Mouse (Mus musculus) limb, embryonic 10.5 days (tissue): ENCODE measurements at regions not wholly inside any gene's neighbourhood (a gene's known extent, or its start where the extent isn't known, plus 50 kb on each side); places are given as distances from the start of the nearest gene placed in this dataset.

Experiments
- DNase-seq: peaks from one replicate; pipeline ENCODE4 v3.0.0-alpha.2; 2017; ENCODE audit warnings: low spot score
- H3K27ac ChIP-seq: fragments of 300-500 bp; sonication (generic); 2 replicates; pipeline ENCODE4 v1.5.1; 2016; ENCODE audit warnings: mild to moderate bottlenecking
- H3K27me3 ChIP-seq: fragments of 300-500 bp; sonication (generic); 2 replicates; pipeline ENCODE4 v1.6.1; 2016; ENCODE audit warnings: low read depth, mild to moderate bottlenecking; ENCODE audit not compliant: poor library complexity, severe bottlenecking
- H3K36me3 ChIP-seq: fragments of 300-500 bp; sonication (generic); 2 replicates; pipeline ENCODE4 v1.6.1; 2016; ENCODE audit warnings: mild to moderate bottlenecking, moderate library complexity
- H3K4me1 ChIP-seq: fragments of 300-500 bp; sonication (generic); 2 replicates; pipeline ENCODE4 v1.6.1; 2016
- H3K4me3 ChIP-seq: fragments of 300-500 bp; sonication (generic); 2 replicates; pipeline ENCODE4 v1.5.1; 2016; ENCODE audit warnings: mild to moderate bottlenecking, moderate library complexity
- H3K9me3 ChIP-seq: fragments of 300-500 bp; sonication (generic); replicated peaks from 2 replicates; pipeline ENCODE4 v1.6.1; 2016; ENCODE audit warnings: mild to moderate bottlenecking
- WGBS: fragments of 180-500 bp; shearing (Covaris S2); methylation state at CpG from one replicate; pipeline ENCODE4 v1.1.7; 2016; 5-methylcytosine and 5-hydroxymethylcytosine counted together

- no peaks in the 10 kb centered on the region for H3K9me3 ChIP-seq
- no peaks in the 10 kb centered on the region for H3K4me1 ChIP-seq
- 82% methylated on average over 2 of the region's 2 CpGs for WGBS
- no peaks in the 10 kb centered on the region for H3K27me3 ChIP-seq
- no peak overlapping the region for H3K4me3 ChIP-seq
- no peak for DNase-seq
- H3K27ac ChIP-seq: no peak overlapping the region
- no peaks in the 10 kb centered on the region for H3K36me3 ChIP-seq
Measured at GRCm38 (mm10) chr7:75063816-75064215, 245.2 kb downstream of the Sv2b start.

GRCm38 (mm10) chr7:75050231-75050630 is 258.8 kb downstream of the Sv2b start:
- DNase-seq: no peak
- H3K27me3 ChIP-seq: no peaks in the 10 kb centered on the region
- WGBS: 93% methylated on average over 1 of the region's 1 CpGs
- no peaks in the 10 kb centered on the region for H3K9me3 ChIP-seq
- H3K36me3 ChIP-seq: no peaks in the 10 kb centered on the region
- H3K4me3 ChIP-seq: no peak overlapping the region
- no peaks in the 10 kb centered on the region for H3K4me1 ChIP-seq
- H3K27ac ChIP-seq: no peak overlapping the region

- Histone ChIP-seq H3K27ac (no peak overlapping the region), H3K4me1 (no peaks in the 10 kb centered on the region), H3K9me3 (no peaks in the 10 kb centered on the region), H3K27me3 (no peaks in the 10 kb centered on the region), H3K36me3 (no peaks in the 10 kb centered on the region), H3K4me3 (no peak overlapping the region)
- no peak for DNase-seq
- 89% methylated on average over 5 of the region's 5 CpGs for WGBS
Measured at GRCm38 (mm10) chr7:75049751-75050150, 259.3 kb downstream of the Sv2b start.

GRCm38 (mm10) chr7:75048822-75049221 is 260.2 kb downstream of the Sv2b start:
- no peaks in the 10 kb centered on the region for H3K4me1 ChIP-seq
- H3K4me3 ChIP-seq: no peak overlapping the region
- DNase-seq: no peak
- no peaks in the 10 kb centered on the region for H3K36me3 ChIP-seq
- H3K27me3 ChIP-seq: no peaks in the 10 kb centered on the region
- no peak overlapping the region for H3K27ac ChIP-seq
- H3K9me3 ChIP-seq: no peaks in the 10 kb centered on the region
- 86% methylated on average over 2 of the region's 2 CpGs for WGBS

GRCm38 (mm10) chr7:75047827-75048226 is 261.2 kb downstream of the Sv2b start:
- WGBS: 91% methylated on average over 3 of the region's 3 CpGs
- Histone ChIP-seq H3K4me1 (no peaks in the 10 kb centered on the region), H3K4me3 (no peak overlapping the region), H3K27ac (no peak overlapping the region), H3K9me3 (no peaks in the 10 kb centered on the region), H3K36me3 (no peaks in the 10 kb centered on the region), H3K27me3 (no peaks in the 10 kb centered on the region)
- DNase-seq: no peak

- H3K4me1 ChIP-seq: no peaks in the 10 kb centered on the region
- H3K27me3 ChIP-seq: no peaks in the 10 kb centered on the region
- WGBS: 97% methylated on average over 6 of the region's 6 CpGs
- H3K27ac ChIP-seq: no peak overlapping the region
- H3K4me3 ChIP-seq: no peak overlapping the region
- H3K9me3 ChIP-seq: no peaks in the 10 kb centered on the region
- no peak for DNase-seq
- H3K36me3 ChIP-seq: no peaks in the 10 kb centered on the region
Measured at GRCm38 (mm10) chr7:75040871-75041270, 268.2 kb downstream of the Sv2b start.

GRCm38 (mm10) chr7:75026191-75026590 is 282.9 kb downstream of the Sv2b start:
- Histone ChIP-seq H3K4me1 (no peaks in the 10 kb centered on the region), H3K4me3 (no peak overlapping the region), H3K36me3 (no peaks in the 10 kb centered on the region), H3K9me3 (no peaks in the 10 kb centered on the region), H3K27me3 (no peaks in the 10 kb centered on the region), H3K27ac (no peak overlapping the region)
- WGBS: 24% methylated on average over 2 of the region's 2 CpGs
- no peak for DNase-seq

GRCm38 (mm10) chr7:75021966-75022365 is 287.1 kb downstream of the Sv2b start:
- no peaks in the 10 kb centered on the region for H3K9me3 ChIP-seq
- H3K4me1 ChIP-seq: no peaks in the 10 kb centered on the region
- no peaks in the 10 kb centered on the region for H3K36me3 ChIP-seq
- DNase-seq: peak; percentile 46
- H3K27me3 ChIP-seq: no peaks in the 10 kb centered on the region
- WGBS: 46% methylated on average over 6 of the region's 6 CpGs
- H3K4me3 ChIP-seq: no peak overlapping the region
- H3K27ac ChIP-seq: no peak overlapping the region

GRCm38 (mm10) chr7:75018640-75019039 is 290.4 kb downstream of the Sv2b start:
- no peak for DNase-seq
- Histone ChIP-seq H3K27me3 (no peaks in the 10 kb centered on the region), H3K9me3 (no peaks in the 10 kb centered on the region), H3K4me1 (no peaks in the 10 kb centered on the region), H3K36me3 (no peaks in the 10 kb centered on the region), H3K4me3 (no peak overlapping the region), H3K27ac (no peak overlapping the region)
- 82% methylated on average over 7 of the region's 7 CpGs for WGBS

GRCm38 (mm10) chr7:75008481-75008880 is 300.6 kb downstream of the Sv2b start:
- no peaks in the 10 kb centered on the region for H3K27me3 ChIP-seq
- H3K9me3 ChIP-seq: no peaks in the 10 kb centered on the region
- no peaks in the 10 kb centered on the region for H3K4me1 ChIP-seq
- H3K4me3 ChIP-seq: no peak overlapping the region
- 82% methylated on average over 2 of the region's 2 CpGs for WGBS
- H3K36me3 ChIP-seq: no peaks in the 10 kb centered on the region
- DNase-seq: no peak
- H3K27ac ChIP-seq: no peak overlapping the region

GRCm38 (mm10) chr7:74990198-74990597 is 318.9 kb downstream of the Sv2b start:
- Histone ChIP-seq H3K27me3 (no peaks in the 10 kb centered on the region), H3K9me3 (no peaks in the 10 kb centered on the region), H3K36me3 (no peaks in the 10 kb centered on the region), H3K4me1 (no peaks in the 10 kb centered on the region), H3K4me3 (no peak overlapping the region), H3K27ac (no peak overlapping the region)
- WGBS: 83% methylated on average over 2 of the region's 2 CpGs
- no peak for DNase-seq

GRCm38 (mm10) chr7:74979479-74979878 is 329.6 kb downstream of the Sv2b start:
- H3K9me3 ChIP-seq: no peaks in the 10 kb centered on the region
- no peak overlapping the region for H3K4me3 ChIP-seq
- no peaks in the 10 kb centered on the region for H3K4me1 ChIP-seq
- no peaks in the 10 kb centered on the region for H3K27me3 ChIP-seq
- 56% methylated on average over 2 of the region's 2 CpGs for WGBS
- no peak for DNase-seq
- no peak overlapping the region for H3K27ac ChIP-seq
- H3K36me3 ChIP-seq: no peaks in the 10 kb centered on the region

GRCm38 (mm10) chr7:74975986-74976385 is 333.1 kb downstream of the Sv2b start:
- no peak for DNase-seq
- Histone ChIP-seq H3K9me3 (no peaks in the 10 kb centered on the region), H3K27me3 (no peaks in the 10 kb centered on the region), H3K36me3 (no peaks in the 10 kb centered on the region), H3K4me1 (no peaks in the 10 kb centered on the region), H3K4me3 (no peak overlapping the region), H3K27ac (no peak overlapping the region)

GRCm38 (mm10) chr7:74974448-74974847 is 334.6 kb downstream of the Sv2b start:
- no peak for DNase-seq
- 88% methylated on average over 3 of the region's 3 CpGs for WGBS
- no peaks in the 10 kb centered on the region for H3K9me3 ChIP-seq
- no peaks in the 10 kb centered on the region for H3K27me3 ChIP-seq
- no peak overlapping the region for H3K27ac ChIP-seq
- no peaks in the 10 kb centered on the region for H3K4me1 ChIP-seq
- no peaks in the 10 kb centered on the region for H3K36me3 ChIP-seq
- H3K4me3 ChIP-seq: no peak overlapping the region
